Mouse (Mus musculus) ZHBTc4 (cell line): ENCODE measurements around the gene Lama2.

ENCODE experiments used
- DNase-seq: peaks from one replicate; pipeline ENCODE4 v3.0.0-alpha.2; 2011; ENCODE audit warnings: low read depth, low spot score

Gene Lama2

DNA sequence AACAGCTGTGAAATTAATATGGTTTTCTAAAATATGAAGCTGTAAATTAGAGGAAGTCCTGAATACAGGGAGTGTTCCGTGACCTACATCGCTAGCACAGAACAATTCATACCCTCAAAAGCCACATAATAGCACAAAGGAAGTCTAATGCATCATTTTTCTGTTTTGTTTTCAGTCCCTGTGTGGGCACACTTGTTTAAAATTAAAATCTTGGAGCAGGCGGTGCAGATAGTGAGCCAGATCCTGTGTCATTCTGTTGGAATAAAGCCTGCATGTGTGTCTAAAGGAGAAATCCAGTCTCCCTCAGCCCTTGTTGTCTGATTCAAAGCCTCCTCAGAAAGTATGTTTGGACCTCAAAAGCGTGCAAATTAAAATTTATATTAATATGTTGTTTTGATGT, 234.9 kb downstream of the Lama2 start:
- DNase-seq, result no peak

DNA sequence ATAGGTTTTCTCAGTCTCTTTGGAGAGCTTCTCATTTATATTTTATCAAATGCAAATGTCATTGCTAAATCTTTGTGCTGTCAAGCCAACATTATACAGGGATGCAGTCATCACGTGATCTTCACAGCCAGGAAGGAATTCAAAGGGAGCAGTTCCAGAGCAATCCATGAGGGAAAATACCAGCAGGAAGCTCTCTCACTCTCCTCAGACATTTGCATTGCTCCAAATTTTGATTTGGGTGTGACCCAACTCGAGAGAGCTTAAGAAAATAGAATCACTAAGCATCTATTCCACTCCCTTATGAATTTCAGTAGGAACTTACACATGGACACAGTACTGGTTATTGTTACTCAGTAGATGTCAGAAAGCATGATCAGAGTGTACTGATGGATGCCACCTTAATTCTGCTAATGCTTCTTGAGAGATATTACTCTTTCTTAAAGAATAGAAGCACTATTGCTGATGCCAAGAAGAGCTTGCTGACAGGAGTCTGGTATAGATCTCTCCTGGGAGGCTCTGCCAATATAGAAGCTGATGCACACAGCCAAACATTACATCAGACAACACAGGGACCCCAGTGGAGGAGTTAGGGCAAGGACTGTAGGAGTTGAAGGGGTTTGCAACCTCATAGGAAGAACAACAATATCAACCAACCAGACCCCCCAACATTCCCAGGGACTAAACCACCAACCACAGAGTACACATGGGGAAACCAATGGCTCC, 236.5 kb downstream of the Lama2 start:
- DNase-seq, result no peak

DNA sequence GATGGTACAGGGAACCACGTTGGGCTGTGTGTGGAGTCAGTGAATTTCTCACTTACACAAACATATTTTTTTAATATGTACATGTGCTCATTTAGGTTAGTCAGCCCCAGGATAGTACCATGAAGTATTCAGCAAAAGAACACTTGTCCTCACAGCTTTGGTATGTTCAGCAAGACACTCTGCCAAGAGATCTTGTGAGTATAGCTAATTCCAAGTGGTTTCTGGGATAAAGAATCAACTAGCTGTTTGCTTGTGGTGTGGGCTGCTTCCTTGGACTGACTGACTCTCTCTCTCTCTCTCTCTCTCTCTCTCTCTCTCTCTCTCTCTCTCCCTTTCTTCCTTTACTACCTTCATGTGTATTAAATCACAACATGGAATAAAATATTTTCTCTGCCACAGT, 241.3 kb downstream of the Lama2 start:
- DNase-seq, result no peak

DNA sequence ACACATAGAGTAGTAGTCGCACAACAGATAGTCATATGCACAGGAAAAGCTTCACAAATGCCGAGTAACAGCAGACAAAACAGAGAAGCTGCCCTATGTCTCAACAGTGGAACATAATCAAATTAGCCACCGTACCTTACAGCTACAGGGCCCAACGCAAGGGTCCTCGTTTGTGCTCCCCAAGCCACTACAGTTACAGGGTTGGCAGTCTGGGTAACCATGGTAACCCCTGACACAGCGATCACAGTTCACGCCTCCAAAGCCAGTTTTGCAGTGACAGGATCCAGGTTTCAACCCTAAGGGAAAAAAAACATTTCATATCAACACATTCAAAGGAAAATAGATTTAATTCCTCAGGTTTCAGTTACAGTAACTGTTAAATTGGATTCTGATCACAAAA, 275.3 kb downstream of the Lama2 start:
- DNase-seq, result no peak

DNA sequence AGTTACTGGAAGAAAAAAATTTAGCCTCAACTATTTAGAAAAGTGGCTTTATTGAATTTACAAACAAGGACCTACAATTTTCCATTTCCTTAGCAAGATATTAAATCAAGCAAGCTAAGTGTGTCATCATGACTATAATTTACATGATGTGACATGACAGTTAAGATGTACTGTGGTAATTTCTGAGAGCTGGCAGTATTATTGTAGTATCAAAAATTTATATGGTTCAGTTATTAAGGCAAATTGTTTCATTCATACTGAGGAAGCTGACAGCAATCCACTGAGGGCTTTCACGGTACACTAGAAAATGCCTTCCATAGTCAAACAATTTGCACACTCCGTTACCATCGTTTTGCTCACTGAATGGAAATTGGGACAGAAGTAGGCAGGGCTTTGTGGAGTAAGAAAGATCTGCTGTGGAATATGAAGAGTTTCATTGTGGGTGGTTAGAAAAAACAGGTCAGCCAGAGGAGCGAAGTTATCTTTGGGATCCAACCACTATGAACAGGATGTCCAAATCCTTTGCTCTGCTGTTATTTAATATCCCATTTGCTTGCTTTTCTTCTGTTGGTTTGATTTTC, 297.1 kb downstream of the Lama2 start:
- DNase-seq, result no peak

DNA sequence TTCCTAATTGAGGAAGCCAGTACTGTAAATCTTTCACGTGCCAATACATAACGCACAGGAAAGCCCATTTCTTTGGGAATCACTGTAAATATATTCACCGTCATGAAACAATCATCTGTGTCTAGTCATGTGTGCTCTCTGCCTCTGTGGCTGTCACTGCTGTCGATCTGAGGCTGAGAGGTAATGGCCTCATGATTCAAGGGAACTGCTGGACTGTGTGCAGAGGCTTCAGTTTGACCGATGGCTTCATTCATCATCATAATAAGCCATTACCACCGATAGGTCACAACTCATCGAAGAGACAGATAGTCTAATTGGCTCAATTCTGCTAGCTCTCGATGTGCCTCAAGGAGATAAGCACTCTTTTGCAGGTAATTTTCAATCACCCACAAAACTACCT, 312.1 kb downstream of the Lama2 start:
- no peak for DNase-seq

DNA sequence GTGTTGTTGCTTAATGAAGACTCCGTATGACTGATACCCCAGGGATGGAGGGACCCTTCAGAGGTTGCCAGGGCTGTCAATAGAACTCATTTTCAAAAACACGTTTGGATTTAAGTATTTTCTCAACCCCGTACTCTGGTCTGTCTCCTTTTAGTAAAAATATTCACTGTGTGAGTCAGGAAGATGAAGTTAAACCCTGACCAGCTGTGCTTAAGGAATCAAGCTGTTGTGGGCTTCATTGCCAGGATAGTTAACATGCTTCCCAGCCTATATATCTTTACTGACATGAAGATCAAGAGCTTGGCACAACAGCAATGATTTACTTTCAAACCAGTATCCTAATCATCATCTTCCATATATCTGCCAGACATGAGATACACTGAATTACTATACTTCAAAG, 314.3 kb downstream of the Lama2 start:
- DNase-seq, result no peak

DNA sequence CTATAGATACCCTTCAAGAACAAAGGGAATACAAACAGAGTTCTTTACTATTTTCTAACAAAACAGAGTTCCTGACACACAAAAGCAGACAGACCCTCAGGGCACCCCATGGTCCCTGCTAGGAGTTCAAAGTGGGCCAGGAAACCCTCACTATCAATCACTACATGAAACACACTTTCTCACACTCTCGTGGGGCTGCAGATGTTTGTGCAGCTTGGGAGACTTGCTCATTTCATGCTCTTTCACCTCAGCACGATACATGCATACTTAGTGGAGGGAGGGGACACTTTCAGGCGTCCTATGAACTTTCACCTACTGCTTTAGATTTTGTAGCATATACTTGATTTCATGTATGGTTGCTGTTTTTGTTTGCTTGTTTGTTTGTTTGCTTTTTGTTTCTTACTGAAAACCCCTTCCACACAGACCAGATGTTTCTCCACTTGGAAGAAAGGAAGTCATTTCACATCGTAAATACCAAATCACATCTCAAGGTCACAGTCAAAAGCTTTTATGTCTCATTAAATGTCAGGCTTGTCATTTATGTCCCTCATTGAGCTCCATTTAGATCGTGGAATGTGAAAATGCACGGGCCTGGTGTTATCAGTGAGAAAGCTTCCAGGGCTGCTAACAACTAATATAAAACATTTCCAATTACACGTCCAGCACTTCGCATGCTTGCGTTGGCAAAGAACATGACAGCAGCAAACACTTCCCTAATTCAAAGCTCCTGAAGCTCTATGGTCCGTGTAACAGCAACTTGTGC, 334.3 kb downstream of the Lama2 start:
- no peak for DNase-seq

DNA sequence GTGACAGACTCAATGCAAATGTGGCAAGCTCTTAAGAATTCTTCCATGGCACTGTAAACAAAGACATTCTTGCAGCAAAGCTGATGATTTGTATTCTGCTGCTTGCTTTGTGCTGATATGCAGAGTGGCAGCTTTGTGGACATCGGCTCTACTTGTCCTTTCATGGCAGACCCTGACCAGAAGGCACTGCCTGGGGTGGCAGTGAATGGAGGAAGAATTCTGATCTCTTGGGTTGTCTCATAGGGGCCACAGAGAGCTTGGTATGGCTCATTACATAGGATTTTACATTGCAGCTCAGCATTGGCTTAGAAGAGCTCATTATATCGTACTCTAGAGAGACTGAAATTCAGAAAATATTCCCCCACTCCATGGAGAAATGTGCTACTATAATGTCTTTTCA, 352.1 kb downstream of the Lama2 start:
- no peak for DNase-seq

DNA sequence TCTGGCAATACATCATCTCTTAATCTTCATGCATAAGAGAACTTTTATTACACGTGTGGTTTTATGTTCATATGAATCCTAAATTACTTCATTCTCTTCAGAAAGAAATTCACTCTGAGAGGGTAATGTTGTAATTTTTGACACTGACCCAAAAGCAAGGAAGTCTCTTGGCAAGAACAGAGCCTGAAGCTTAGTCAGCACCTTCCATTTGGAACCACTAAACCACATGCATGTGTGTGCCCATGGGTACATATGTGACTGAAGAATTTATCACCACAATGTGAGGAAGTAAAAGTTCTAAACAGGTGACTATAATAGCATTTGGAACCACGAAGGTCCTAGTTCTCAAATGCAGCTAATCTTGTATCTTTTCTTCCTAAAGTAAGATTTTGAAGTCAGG, 353.7 kb downstream of the Lama2 start:
- DNase-seq, result no peak

DNA sequence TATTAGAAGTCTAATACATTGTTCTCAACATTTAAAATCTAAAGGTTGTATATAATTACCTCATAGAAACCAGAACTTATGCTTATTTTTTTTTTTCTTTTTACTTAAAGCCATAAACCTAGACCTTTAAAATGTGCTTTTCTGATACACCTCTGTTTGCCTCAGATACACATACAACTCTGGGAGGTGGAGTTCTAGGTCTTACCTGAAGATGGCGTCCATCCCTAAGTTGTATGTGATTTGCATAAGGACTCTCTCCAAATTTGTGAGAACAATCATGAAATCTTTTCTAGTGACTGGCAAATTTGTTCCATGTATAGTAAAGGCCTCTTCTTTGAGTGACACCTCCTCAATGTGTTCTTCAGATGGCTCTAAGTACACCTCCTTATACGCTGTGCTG, 354.8 kb downstream of the Lama2 start:
- DNase-seq, result peak; percentile 7

DNA sequence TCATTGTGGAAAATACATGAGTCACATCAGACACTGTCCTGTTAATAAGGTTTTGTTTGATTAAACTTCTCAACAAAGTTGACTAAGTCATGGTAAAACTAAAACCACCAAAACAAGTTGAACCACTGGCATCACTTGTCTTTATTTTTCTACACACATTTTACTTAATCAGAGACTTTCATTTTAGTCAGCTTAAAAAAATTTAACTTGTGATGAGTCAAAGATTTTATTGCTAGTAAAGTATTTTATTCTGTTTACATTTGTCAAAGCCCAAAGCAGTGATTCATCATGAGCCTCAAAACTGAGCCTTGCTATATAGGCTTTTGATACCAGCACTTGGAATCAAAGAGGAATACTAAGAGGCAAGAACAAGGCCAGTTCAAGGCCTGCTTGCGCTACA, 369.8 kb downstream of the Lama2 start:
- DNase-seq, result no peak

DNA sequence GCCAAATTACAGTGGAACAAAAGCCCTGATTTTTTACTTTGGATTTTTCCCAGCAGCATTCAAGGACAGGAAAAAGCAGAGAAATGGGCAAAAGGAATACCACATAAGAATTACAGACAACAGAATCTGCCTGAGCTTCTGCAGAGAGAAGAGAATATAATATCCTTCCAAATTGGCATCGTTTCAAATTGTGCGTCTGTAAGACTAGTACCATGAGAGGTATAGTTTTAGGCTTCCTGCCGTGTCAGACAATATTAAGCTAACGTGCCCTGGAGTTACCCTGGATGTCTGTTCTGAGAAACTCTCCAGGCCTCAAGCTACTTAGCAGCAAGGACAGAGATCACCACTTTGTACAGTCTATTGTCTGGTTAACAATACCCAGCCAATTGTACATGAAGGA, 384.8 kb downstream of the Lama2 start:
- no peak for DNase-seq

DNA sequence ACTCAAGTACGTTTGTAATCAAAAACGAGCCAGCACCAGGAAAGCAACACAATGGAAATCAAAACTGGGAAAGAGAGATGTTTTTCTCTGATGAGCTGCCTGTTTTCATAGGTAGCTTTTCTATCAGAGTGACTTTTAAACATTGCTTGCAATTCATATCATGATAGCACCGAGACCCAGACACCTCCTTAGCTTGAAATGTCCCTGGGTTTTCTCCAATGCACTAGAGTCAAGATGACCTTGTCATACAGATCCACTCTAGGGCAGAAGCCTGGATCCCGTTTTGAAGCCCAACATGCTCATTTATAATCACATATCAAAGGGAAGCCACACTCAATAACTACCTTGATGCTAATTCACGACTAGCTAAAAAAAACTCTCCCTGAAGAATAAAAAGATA, 386.0 kb downstream of the Lama2 start:
- no peak for DNase-seq

DNA sequence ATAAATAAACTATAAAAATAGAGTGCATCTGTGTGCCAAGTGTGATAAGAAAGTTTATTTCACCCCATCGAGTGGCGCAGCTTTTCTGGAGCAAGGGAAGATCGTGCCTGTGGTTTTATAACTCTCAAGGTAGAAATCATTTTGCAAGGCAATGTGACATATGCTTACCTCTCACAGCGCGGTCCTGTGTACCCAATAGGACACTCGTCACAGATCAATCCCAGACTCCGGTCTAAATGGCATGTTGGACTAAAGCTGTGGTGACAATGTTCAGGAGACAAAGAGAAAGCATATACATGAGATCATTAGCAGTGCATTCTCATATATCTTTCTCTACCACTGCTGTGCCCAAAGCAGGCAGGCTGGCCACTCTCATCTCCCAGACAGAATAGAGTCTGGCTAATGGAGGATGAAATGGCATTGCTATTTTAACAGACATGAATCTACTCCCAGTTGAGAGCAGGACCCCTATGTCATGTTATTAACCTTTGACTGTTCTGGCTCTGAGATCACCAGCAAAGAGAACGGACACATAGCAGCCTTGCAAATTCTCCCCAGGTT, 395.7 kb downstream of the Lama2 start:
- DNase-seq, result no peak

DNA sequence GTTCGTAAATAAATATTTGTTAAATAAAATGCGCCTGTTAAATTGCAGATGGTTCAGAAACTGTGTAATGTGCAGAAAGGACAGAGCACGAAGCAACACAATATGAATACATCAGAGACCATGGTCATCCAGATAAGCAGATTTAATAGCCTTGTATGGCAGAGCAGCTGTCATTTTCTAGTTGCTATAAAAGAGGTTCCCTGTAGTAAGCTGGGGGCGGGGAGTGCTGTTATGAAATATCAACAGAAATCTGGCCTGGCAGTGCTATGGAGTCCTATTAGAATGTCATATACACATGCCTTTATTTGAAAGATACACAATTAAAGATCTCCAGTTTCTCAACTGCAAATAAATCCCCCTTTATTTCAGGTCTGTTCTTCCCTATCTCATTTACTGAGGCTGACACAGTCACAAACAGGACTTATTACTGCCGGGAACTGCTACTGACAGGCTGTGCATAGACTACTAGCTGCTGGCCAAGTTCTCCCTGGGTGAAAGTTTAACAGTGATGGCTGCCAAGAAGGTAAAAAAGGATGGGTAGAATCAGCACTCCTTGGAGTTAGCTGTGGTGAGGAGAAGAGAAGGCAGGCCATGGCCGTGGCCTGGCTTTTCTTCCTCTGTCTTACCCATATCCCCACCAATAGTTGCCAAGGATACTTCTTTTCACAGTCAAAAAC, 396.8 kb downstream of the Lama2 start:
- DNase-seq, result no peak

DNA sequence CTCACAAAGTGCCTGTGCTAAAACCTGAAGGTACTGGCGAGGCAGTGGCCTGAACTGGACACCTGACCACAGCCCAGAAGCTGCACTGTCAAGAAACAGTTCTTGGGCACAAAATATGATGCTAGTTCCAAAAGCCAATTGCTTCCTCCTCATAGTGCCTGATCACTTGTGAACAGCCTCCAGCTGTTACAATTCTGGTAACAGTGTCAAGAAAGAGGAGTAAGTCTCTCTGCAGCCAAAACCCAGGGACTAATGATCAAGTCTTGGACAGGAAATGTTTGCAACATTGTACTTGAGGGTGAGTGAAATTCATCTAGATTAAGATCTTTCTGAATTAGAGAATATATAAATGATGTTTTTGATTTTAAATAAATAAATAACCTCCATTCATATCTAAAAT, 399.9 kb downstream of the Lama2 start:
- no peak for DNase-seq

DNA sequence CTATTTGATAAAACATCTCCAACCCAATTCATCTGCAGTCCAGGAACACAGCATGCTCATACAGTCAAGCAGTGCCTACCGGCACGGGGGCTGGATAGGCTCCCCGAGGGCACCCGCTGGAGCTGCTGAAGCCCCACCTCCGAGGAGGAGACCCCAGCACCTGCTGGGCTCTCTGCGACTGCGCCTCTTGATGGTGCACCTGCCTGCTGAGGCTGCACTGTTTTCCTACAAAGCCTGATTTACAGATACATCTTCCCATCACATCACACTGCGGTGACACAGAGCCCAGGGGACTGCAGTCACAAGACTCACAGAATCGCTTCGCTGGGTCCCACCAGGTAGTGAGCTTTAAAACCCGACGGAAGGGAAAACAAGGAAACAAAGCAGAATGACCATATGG, 412.2 kb downstream of the Lama2 start:
- DNase-seq, result peak; percentile 1

DNA sequence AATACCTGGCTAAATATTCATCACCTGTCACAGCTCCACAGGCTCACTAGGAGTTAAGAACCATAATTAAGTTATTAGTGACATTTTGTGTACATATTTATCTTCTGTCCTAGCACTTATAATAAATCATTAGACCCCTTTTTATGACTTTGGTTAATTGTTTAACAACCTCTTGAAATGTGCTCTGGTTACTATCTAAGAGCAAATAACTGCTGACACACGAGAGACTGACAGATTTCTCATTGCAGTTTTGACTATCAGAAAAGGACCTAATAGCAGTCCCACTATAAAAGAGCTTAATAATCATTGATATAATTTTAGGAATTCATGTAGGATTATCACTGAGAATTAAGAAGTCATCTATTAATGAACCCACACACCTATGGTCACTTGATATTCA, 421.1 kb downstream of the Lama2 start:
- DNase-seq, result no peak

DNA sequence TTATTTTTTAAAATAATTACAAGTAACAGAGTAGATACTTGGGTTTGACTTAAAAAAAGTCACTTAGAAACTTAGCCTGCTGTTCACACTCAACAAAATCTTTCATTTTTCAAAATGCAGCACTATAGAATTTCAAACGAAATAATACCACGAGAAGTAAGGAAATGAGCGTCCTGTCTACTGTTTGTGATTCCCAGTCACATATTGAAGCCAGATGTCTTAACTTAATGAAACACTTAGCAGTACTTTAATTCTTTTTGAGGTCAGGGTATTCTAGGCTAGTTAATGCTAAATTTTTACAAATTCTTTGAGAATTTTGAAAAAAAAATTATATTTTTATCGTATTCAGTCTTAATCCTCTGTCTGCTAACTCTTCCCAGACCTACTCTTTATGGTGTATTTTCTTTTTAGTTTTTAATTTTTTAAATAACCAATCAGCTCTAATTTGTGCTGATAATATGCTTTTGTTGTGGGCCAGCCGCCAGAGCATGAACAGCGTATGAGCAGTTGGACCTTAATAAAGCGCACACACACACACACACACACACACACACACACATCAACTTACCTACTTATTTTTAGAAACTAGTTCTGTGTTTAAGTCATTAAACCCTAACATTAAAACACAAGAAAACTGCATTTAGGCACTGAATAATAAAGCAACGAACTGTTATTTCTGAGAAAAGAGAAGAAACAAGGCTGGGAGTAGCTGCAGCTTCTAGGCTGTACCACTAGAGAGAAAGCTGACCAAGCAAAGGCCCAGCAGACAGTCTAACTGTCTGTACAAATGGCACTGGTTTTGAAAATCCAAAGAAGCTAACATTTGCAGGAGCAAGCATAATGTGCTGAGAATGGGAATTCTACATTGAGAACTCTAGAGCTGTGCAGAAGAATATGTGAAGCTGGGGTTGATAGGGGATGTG, 425.3 kb downstream of the Lama2 start:
- no peak for DNase-seq
